Mouse (Mus musculus): ENCODE data around the gene Rabl6. TPM values are rescaled to one million over a fixed set of nuclear protein-coding genes. Genes with fewer than 3 reads are reported as not detected.
A peak's percentile ranks its signal among the peaks of the same experiment; 100 is the strongest.

The Rabl6 gene
- total and polyA plus RNA-seq, 3 experiments = 34.6 to 62.0 (median 55.7) TPM

- no peak for TF ChIP-seq KAT2A (IDR thresholded peaks at IDR 0.05; ENCODE audit: insufficient replicate concordance, low read length)
- TF ChIP-seq MAZ (IDR thresholded peaks at IDR 0.05; ENCODE audit: low read depth, low read length) = no peak
- no peak; the same call in 1 of the 2 replicates for TF ChIP-seq IRF4 (IDR thresholded peaks at IDR 0.05; ENCODE audit: low read depth, low read length)
- peak; percentile 31; the same call in 1 of the 2 replicates for TF ChIP-seq SIN3A (IDR thresholded peaks at IDR 0.05; ENCODE audit: low read length)
- no peak for TF ChIP-seq RAD21 (IDR thresholded peaks at IDR 0.05; ENCODE audit: low read depth, low read length)
- no peak for TF ChIP-seq TCF12 (IDR thresholded peaks at IDR 0.05; ENCODE audit: low read depth, low read length)
- TF ChIP-seq MXI1 (IDR thresholded peaks at IDR 0.05; ENCODE audit: low read depth, low read length) = peak; percentile 79; the same call in 1 of the 2 replicates
- peak; percentile 99 for TF ChIP-seq BHLHE40 (IDR thresholded peaks at IDR 0.05; ENCODE audit: low read depth, low read length)
- 0 out of 2 replicates have a peak, but pooled peaks have one; percentile 5 for TF ChIP-seq ELF1 (IDR thresholded peaks at IDR 0.05; ENCODE audit: low read depth, low read length)
- TF ChIP-seq ZNF384 (IDR thresholded peaks at IDR 0.05; ENCODE audit: low read depth, low read length) = no peak
- TF ChIP-seq EP300 (IDR thresholded peaks at IDR 0.05; ENCODE audit: low read length) = peak; percentile 77
- no peak for TF ChIP-seq ZC3H11A (IDR thresholded peaks at IDR 0.05; ENCODE audit: low read depth, low read length)
- peak; percentile 69 for TF ChIP-seq POLR2A (IDR thresholded peaks at IDR 0.05; ENCODE audit: low read depth, low read length)
Observed at GRCm38 (mm10) chr2:25534178-25534865, 74.0 kb downstream of the Rabl6 start (continued).

GRCm38 (mm10) chr2:25533707-25534106 is 74.6 kb downstream of the Rabl6 start:
- Histone ChIP-seq H3K36me3 (replicated peaks in 1 of 2; ENCODE audit: control insufficient read depth in 1 of 2, insufficient read depth in 1 of 2, low read length in 1 of 2) (peaks cover 61 to 79% of the 10 kb centered on the region in 2 experiments), H3K27me3 (replicated peaks) (no peaks in the 10 kb centered on the region), H3K4me2 (ENCODE audit: insufficient read depth, low read depth, poor library complexity, severe bottlenecking) (peak overlapping the region; percentile 41), H3K27ac (ENCODE audit: insufficient read depth, low read depth) (peak overlapping the region; percentile 95; the same call in 1 of the 2 replicates), H3K79me2 (replicated peaks; ENCODE audit: control insufficient read depth, extremely low read depth, insufficient read depth, poor library complexity, severe bottlenecking) (peaks cover 29% of the 10 kb centered on the region), H3K4me3 (replicated peaks in 1 of 3; ENCODE audit: low read depth in 2 of 3, low read length in 2 of 3, poor library complexity in 1 of 3) (no peak overlapping the region), H3K4me1 (ENCODE audit: control insufficient read depth in 1 of 2, insufficient read depth in 2 of 2) (peaks cover 20 to 59% of the 10 kb centered on the region in 2 experiments), H3K9ac (ENCODE audit: insufficient read depth, low read depth) (peak overlapping the region; percentile 45; the same call in 1 of the 2 replicates), H3K9me3 (replicated peaks; ENCODE audit: low read length) (no peaks in the 10 kb centered on the region)
- no peak for DNase-seq (ENCODE audit: extremely low read depth)
- in situ Hi-C loops (cut with MboI; ENCODE audit: low pct_ligation_motif_present, low pct_unique_long_range_greater_than_20kb, low sequenced_read_pairs) = no loop called here
- dilution Hi-C loops (cut with MboI; ENCODE audit: extremely low pct_ligation_motif_present, extremely low pct_unique_long_range_greater_than_20kb, low sequenced_read_pairs) = no loop called here
- TF ChIP-seq TCF12 (IDR thresholded peaks at IDR 0.05; ENCODE audit: low read depth, low read length) (no peak), NELFE (IDR thresholded peaks at IDR 0.05; ENCODE audit: low read depth, low read length) (0 out of 2 replicates have a peak, but pooled peaks have one; percentile 1)

Other genes starting within 250 kb of the Rabl6 start
Only the 20 nearest of the 33 such genes appear.
- 13.6 and 15.1 TPM in 2 replicates for gene Paxx, start 147.4 kb downstream of the Rabl6 start, total RNA-seq (2012; rRNA removed)
- 13.5 and 16.2 TPM in 2 replicates for gene Paxx, start 147.4 kb downstream of the Rabl6 start, total RNA-seq (2014; rRNA removed)
- 9.5 and 13.9 TPM in 2 replicates for gene Paxx, start 147.4 kb downstream of the Rabl6 start, polyA plus RNA-seq (2012; ENCODE audit: insufficient read length, low read depth)
- 0.29 TPM in 1 of 2 replicates, not detected in the other for gene Ptgds, start 138.5 kb downstream of the Rabl6 start, total RNA-seq (2012; rRNA removed)
- 0.46 TPM in 1 of 2 replicates, not detected in the other for gene Ptgds, start 138.5 kb downstream of the Rabl6 start, total RNA-seq (2014; rRNA removed)
- gene Ptgds, start 138.5 kb downstream of the Rabl6 start, polyA plus RNA-seq (2012; ENCODE audit: insufficient read length, low read depth) = 0.37 and 0.40 TPM in 2 replicates
- gene Lcn12, start 114.6 kb downstream of the Rabl6 start, total RNA-seq (2012; rRNA removed) = not detected in 2 replicates
- gene Lcn12, start 114.6 kb downstream of the Rabl6 start, total RNA-seq (2014; rRNA removed) = not detected in 2 replicates
- gene Lcn12, start 114.6 kb downstream of the Rabl6 start, polyA plus RNA-seq (2012; ENCODE audit: insufficient read length, low read depth) = not detected in 2 replicates
- gene Fbxw5, start 107.8 kb downstream of the Rabl6 start, total RNA-seq (2012; rRNA removed) = 36.8 and 37.4 TPM in 2 replicates
- gene Fbxw5, start 107.8 kb downstream of the Rabl6 start, total RNA-seq (2014; rRNA removed) = 31.9 and 34.3 TPM in 2 replicates
- gene Fbxw5, start 107.8 kb downstream of the Rabl6 start, polyA plus RNA-seq (2012; ENCODE audit: insufficient read length, low read depth) = 37.0 and 40.4 TPM in 2 replicates
- 1.2 and 2.7 TPM in 2 replicates for gene C8g, start 106.8 kb downstream of the Rabl6 start, total RNA-seq (2012; rRNA removed)
- 1.2 TPM in 2 replicates for gene C8g, start 106.8 kb downstream of the Rabl6 start, total RNA-seq (2014; rRNA removed)
- 1.7 and 2.0 TPM in 2 replicates for gene C8g, start 106.8 kb downstream of the Rabl6 start, polyA plus RNA-seq (2012; ENCODE audit: insufficient read length, low read depth)
- 25.1 and 27.7 TPM in 2 replicates for gene Traf2, start 61.6 kb downstream of the Rabl6 start, total RNA-seq (2012; rRNA removed)
- gene Traf2, start 61.6 kb downstream of the Rabl6 start, total RNA-seq (2014; rRNA removed) = 17.9 and 19.3 TPM in 2 replicates
- gene Traf2, start 61.6 kb downstream of the Rabl6 start, polyA plus RNA-seq (2012; ENCODE audit: insufficient read length, low read depth) = 26.3 and 26.4 TPM in 2 replicates
- 215 and 223 TPM in 2 replicates for gene Edf1, start 50.7 kb downstream of the Rabl6 start, total RNA-seq (2012; rRNA removed)
- 187 and 188 TPM in 2 replicates for gene Edf1, start 50.7 kb downstream of the Rabl6 start, total RNA-seq (2014; rRNA removed)
- gene Edf1, start 50.7 kb downstream of the Rabl6 start, polyA plus RNA-seq (2012; ENCODE audit: insufficient read length, low read depth) = 202 and 275 TPM in 2 replicates
- 29.2 and 34.9 TPM in 2 replicates for gene Mamdc4, start 33.7 kb downstream of the Rabl6 start, total RNA-seq (2012; rRNA removed)
- gene Mamdc4, start 33.7 kb downstream of the Rabl6 start, total RNA-seq (2014; rRNA removed) = 0.65 and 4.4 TPM in 2 replicates
- 4.9 and 11.5 TPM in 2 replicates for gene Mamdc4, start 33.7 kb downstream of the Rabl6 start, polyA plus RNA-seq (2012; ENCODE audit: insufficient read length, low read depth)
- gene Phpt1, start 33.3 kb downstream of the Rabl6 start, total RNA-seq (2012; rRNA removed) = 46.6 and 47.2 TPM in 2 replicates
- gene Phpt1, start 33.3 kb downstream of the Rabl6 start, total RNA-seq (2014; rRNA removed) = 32.6 and 37.9 TPM in 2 replicates
- 66.9 and 69.7 TPM in 2 replicates for gene Phpt1, start 33.3 kb downstream of the Rabl6 start, polyA plus RNA-seq (2012; ENCODE audit: insufficient read length, low read depth)
- gene Ajm1, start 26.8 kb downstream of the Rabl6 start, total RNA-seq (2012; rRNA removed) = 0.97 and 1.4 TPM in 2 replicates
- gene Ajm1, start 26.8 kb downstream of the Rabl6 start, total RNA-seq (2014; rRNA removed) = 0.23 and 0.31 TPM in 2 replicates
- gene Ajm1, start 26.8 kb downstream of the Rabl6 start, polyA plus RNA-seq (2012; ENCODE audit: insufficient read length, low read depth) = 0.93 and 1.4 TPM in 2 replicates
- not detected in 2 replicates for gene Ccdc183, start 9.2 kb upstream of the Rabl6 start, total RNA-seq (2012; rRNA removed)
- not detected in 2 replicates for gene Ccdc183, start 9.2 kb upstream of the Rabl6 start, total RNA-seq (2014; rRNA removed)
- 0.13 TPM in 1 of 2 replicates, not detected in the other for gene Ccdc183, start 9.2 kb upstream of the Rabl6 start, polyA plus RNA-seq (2012; ENCODE audit: insufficient read length, low read depth)
- 8.9 and 11.1 TPM in 2 replicates for gene Tmem141, start 13.5 kb upstream of the Rabl6 start, total RNA-seq (2012; rRNA removed)
- 6.5 and 7.7 TPM in 2 replicates for gene Tmem141, start 13.5 kb upstream of the Rabl6 start, total RNA-seq (2014; rRNA removed)
- 5.2 and 6.2 TPM in 2 replicates for gene Tmem141, start 13.5 kb upstream of the Rabl6 start, polyA plus RNA-seq (2012; ENCODE audit: insufficient read length, low read depth)
- not detected in 2 replicates for gene Fcna, start 19.5 kb upstream of the Rabl6 start, total RNA-seq (2012; rRNA removed)
- not detected in 2 replicates for gene Fcna, start 19.5 kb upstream of the Rabl6 start, total RNA-seq (2014; rRNA removed)
- not detected in 2 replicates for gene Fcna, start 19.5 kb upstream of the Rabl6 start, polyA plus RNA-seq (2012; ENCODE audit: insufficient read length, low read depth)
- gene Lcn8, start 44.6 kb upstream of the Rabl6 start, total RNA-seq (2012; rRNA removed) = not detected in 2 replicates
- gene Lcn8, start 44.6 kb upstream of the Rabl6 start, total RNA-seq (2014; rRNA removed) = not detected in 2 replicates
- gene Lcn8, start 44.6 kb upstream of the Rabl6 start, polyA plus RNA-seq (2012; ENCODE audit: insufficient read length, low read depth) = not detected in 2 replicates
- not detected in 2 replicates for gene Lcn5, start 49.4 kb upstream of the Rabl6 start, total RNA-seq (2012; rRNA removed)
- not detected in 2 replicates for gene Lcn5, start 49.4 kb upstream of the Rabl6 start, total RNA-seq (2014; rRNA removed)
- gene Lcn5, start 49.4 kb upstream of the Rabl6 start, polyA plus RNA-seq (2012; ENCODE audit: insufficient read length, low read depth) = not detected in 2 replicates
- gene Lcn6, start 68.3 kb upstream of the Rabl6 start, total RNA-seq (2012; rRNA removed) = not detected in 2 replicates
- gene Lcn6, start 68.3 kb upstream of the Rabl6 start, total RNA-seq (2014; rRNA removed) = not detected in 2 replicates
- not detected in 2 replicates for gene Lcn6, start 68.3 kb upstream of the Rabl6 start, polyA plus RNA-seq (2012; ENCODE audit: insufficient read length, low read depth)
- gene Lcn10, start 74.2 kb upstream of the Rabl6 start, total RNA-seq (2012; rRNA removed) = not detected in 2 replicates
- gene Lcn10, start 74.2 kb upstream of the Rabl6 start, total RNA-seq (2014; rRNA removed) = not detected in 2 replicates
- gene Lcn10, start 74.2 kb upstream of the Rabl6 start, polyA plus RNA-seq (2012; ENCODE audit: insufficient read length, low read depth) = not detected in 2 replicates
- gene Obp2a, start 91.5 kb upstream of the Rabl6 start, total RNA-seq (2012; rRNA removed) = not detected in 2 replicates
- not detected in 2 replicates for gene Obp2a, start 91.5 kb upstream of the Rabl6 start, total RNA-seq (2014; rRNA removed)
- gene Obp2a, start 91.5 kb upstream of the Rabl6 start, polyA plus RNA-seq (2012; ENCODE audit: insufficient read length, low read depth) = not detected in 2 replicates
- 11.2 and 13.7 TPM in 2 replicates for gene Bmyc, start 98.2 kb upstream of the Rabl6 start, total RNA-seq (2012; rRNA removed)
- gene Bmyc, start 98.2 kb upstream of the Rabl6 start, total RNA-seq (2014; rRNA removed) = 8.2 and 10.8 TPM in 2 replicates
- gene Bmyc, start 98.2 kb upstream of the Rabl6 start, polyA plus RNA-seq (2012; ENCODE audit: insufficient read length, low read depth) = 30.5 and 37.2 TPM in 2 replicates
- gene Obp2b, start 128.5 kb upstream of the Rabl6 start, total RNA-seq (2012; rRNA removed) = not detected in 2 replicates
- gene Obp2b, start 128.5 kb upstream of the Rabl6 start, total RNA-seq (2014; rRNA removed) = not detected in 2 replicates
- gene Obp2b, start 128.5 kb upstream of the Rabl6 start, polyA plus RNA-seq (2012; ENCODE audit: insufficient read length, low read depth) = not detected in 2 replicates

All from CH12.LX (cell line).